Mouse (Mus musculus) c-Kit-negative CD71-positive TER-119-positive erythroid progenitor cells, embryonic 14.5 days (primary cell): Measurements from ENCODE around the gene Zbtb16.

Experiments used
- DNase-seq: peaks from one replicate; pipeline ENCODE4 v3.0.0-alpha.2; 2013; ENCODE audit warnings: low read depth, low spot score

The Zbtb16 gene

DNA sequence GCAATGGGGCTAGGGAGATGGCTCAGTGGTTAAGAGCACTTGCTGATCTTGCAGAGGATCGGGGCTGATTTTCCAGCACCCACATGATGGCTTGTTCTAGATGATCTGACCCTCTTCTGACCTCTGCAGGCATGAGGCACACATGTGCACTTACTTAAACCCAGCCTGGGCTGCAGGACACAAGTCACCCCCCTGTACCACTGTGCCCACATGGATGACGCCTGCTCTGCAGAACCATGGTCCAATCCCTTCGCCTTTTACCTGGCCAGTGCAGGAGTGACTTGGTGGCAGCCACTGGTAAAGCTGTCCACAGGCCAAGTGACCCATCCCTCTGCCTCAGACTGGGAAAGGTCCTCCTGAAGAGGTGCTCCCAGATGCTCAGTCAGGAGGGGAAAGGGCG is 67.1 kb downstream of the Zbtb16 start:
- DNase-seq, result no peak

DNA sequence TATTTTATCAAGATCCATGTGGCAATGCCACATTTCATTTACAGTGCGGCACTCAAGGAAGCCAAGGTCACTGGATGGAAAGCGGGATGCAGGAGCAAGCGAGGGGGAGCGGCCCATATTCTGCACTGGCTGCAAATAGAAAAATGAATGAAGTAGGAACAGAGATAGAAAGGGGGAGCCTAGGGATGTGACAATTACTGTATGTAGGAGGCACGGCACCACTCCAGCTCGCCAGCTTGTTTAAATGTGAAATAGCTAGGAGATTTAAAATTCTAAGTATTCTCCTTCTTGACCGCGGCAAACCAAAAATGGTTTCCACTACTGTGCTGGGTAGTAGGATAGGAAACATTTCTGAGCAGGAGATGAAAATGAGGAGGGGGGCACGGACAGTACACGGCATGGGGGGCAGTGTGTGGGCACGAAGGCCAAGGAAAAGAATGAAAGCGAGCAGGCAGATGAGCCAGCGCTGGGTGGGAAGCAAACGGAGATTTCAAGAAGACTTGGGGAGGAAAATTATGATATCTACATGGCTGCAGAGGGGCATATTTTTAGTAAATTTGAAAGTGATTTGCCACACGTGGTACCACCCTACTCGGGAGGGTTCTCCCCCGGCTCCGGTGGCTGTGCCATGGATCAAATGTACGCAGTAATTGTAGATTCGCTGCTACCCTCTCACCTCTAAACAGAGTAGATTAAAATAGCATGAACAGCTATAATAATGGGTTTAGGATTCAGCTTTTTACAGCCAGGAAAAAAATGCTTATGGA is 68.2 kb downstream of the Zbtb16 start:
- DNase-seq, result no peak

GRCm38 (mm10) chr9:48765927-48766326 is 70.1 kb downstream of the Zbtb16 start:
- no peak for DNase-seq

- no peak for DNase-seq
These were observed 71.7 kb downstream of the Zbtb16 start for GRCm38 (mm10) chr9:48764311-48764710.

DNA sequence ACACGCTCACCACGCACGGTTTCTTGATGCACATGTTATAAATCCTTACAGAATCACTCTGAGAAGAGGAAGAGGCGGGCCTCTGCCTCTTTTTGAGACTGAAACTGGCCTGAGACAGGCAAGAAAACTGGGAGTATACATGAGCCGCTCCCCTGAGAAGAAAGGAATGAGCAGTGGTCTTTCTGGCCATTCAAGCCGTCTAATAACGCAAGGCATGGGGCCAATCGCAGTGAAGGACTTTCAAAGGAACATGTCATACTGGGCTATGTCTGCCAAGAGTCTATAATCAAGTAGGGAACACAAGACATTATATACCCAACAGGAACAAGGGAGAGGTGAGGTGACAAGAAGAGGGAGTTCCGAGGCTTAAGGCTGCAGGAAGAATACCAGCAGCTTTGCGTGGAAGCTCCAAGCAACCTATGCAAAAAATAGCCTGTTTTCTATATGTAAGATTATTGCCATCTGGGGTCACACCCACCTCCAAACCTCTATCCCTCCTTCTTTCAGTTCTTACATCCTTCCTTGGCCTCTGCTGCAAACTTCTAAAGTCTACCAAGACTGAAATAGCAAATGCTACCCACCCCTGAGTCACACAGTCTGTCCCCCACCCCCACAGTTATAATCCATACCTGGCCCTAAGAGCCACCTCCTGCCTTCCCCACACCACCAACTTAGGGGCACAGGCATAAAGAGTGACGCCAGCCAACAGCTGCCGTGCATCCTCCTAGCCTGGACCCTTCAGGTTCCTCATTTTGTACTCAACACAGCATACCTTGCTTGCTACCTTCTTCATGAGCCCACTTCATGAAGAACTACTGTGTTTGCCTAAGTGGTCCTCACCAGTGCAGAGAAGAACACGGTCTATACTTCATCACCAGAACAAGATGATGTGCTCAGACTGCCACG is 74.0 kb downstream of the Zbtb16 start:
- DNase-seq, result no peak

- DNase-seq, result no peak
These were observed 74.9 kb downstream of the Zbtb16 start for GRCm38 (mm10) chr9:48761175-48761556.

GRCm38 (mm10) chr9:48760449-48761174 is 75.4 kb downstream of the Zbtb16 start:
- no peak for DNase-seq

GRCm38 (mm10) chr9:48759098-48759497 is 76.9 kb downstream of the Zbtb16 start:
- no peak for DNase-seq

GRCm38 (mm10) chr9:48757650-48758580 is 78.1 kb downstream of the Zbtb16 start:
- DNase-seq, result no peak

DNA sequence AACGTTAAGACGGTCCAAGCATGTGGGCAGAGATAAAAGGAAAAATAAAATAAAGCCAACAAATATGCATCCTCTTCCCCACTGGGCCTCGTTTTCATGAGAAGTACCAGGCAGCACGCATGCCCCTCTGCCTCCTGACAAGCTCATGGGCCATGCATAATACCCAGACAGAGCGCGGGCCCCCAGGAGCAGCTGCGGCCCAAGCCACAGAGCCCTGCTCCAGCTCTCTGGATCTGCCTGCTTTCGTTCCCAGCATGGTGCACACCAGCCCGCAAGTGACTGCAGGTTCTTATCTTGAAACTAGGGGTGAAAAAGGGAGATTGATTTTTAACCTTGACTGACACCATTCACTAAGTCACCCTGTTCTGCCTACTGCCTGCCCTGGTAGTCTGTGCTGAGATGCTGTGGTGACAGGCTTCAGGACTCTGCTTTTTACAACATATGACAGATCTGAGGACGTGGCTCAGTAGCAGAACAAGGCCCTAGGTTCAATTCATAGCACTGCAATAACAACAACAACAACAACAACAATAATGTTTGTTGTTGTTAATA is 79.7 kb downstream of the Zbtb16 start:
- DNase-seq, result no peak

DNA sequence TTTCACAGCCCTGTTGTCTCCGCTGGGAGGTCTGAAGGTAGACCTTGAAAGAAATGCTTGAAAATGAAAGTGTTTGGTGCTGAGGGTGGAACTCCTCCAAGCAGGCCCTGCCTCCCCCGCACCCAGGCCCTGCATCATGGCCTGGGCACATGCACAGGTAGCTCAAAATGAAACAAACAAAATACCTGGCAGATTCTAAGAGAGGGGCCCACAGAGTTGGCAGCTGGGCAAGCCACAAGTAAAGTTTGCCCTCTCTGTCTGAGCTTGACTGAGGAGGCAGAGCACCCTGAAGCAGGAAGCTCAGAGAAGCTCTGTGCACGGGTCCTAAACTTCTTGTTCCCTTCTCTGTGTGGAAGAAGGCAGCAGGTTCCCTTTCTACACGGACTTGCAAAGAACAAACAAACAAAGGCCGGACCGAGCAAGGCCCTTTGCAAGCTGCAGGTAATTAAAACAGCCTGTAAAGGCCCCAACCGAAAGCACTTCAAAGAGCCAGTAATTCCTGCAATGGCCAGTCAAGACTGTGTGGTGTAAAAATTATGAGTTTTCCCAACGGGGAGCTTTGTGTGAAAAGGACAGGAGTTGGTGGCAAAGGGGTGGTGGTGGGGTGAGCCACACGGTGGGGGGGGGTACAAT is 80.5 kb downstream of the Zbtb16 start:
- no peak for DNase-seq

DNA sequence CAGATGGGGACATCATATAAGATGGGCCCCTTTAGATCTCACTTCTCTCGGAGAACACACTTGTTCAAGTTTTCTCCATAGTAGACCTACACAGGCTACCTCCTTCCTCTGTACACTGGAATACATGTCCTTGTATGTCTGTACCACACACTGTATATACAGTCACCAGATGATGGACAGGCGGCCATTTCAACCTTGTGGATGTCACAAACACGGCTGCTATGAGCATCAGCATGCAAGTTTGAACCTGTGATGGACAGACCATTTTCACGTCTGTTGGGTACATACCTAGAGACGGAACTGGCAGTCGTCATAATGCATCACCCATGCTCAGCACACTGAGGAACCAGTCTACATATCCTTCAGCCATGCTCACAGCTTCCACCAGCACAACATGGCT is 81.6 kb downstream of the Zbtb16 start:
- DNase-seq, result no peak

GRCm38 (mm10) chr9:48753881-48754280 is 82.1 kb downstream of the Zbtb16 start:
- no peak for DNase-seq

GRCm38 (mm10) chr9:48751900-48752299 is 84.1 kb downstream of the Zbtb16 start:
- no peak for DNase-seq

- DNase-seq, result no peak
These were observed 86.4 kb downstream of the Zbtb16 start for GRCm38 (mm10) chr9:48749666-48750065.

DNA sequence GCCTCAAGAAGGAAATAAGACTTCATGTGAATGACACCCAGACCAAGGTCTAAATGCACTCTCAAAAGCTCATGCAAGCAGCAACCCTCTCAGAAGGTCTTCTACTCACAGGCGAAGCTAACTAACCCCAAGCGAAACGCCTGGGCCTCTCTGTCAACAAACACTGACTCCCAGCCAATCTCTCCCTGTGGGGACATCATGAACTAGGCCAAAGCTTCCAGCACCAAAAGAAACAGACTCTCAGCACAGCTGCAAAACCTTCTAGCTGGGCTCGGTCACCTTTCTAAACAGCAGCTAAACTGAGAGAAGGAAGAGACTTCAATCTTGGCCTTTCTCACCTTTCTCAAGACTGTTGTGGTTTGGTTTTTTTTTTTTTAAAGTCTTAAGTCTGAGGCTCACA is 86.9 kb downstream of the Zbtb16 start:
- no peak for DNase-seq

- no peak for DNase-seq
These were observed 87.3 kb downstream of the Zbtb16 start for GRCm38 (mm10) chr9:48748761-48749160.

DNA sequence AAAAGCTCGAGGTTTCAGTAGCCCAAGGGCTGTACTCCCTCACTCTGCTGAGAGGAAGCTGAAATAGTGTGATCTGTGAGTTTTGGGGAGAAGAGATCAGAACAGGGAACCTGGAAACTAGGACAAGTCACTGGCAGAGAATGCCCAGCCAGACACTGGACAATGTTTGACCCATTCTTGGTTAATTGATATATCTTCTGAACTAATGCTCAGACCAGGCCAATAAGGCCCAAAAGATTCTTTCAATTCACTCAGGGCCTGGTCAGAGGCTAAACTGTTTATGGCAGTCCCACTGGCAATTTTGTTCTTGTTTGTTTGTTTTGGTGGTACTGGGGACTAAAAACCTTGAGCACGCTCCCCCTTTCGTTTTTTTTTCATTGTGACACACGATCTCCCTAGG is 87.8 kb downstream of the Zbtb16 start:
- DNase-seq, result no peak

DNA sequence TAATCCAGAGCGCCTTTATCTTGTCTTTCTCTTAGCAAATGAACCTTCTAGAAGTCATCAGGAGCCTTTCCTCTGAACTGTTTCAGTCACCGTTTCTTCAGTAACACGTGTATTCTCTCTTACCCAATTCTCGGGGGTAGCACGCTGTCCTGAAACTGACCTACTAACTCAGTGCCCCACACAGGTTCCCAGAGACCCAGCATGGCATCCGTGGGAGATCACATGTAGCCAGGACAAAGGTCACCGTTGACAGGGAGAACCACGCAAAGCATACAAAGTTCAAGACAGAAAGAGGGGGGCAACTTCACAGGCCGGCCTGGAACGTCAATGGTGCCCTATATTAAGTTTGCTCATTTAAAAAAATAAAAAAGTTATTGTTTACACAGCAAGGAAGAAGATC is 89.5 kb downstream of the Zbtb16 start:
- DNase-seq, result no peak
